Mouse (Mus musculus): ENCODE measurements around the gene Rnf130. TPM values are rescaled to one million over a fixed set of nuclear protein-coding genes. Genes with fewer than 3 reads are reported as not detected.

Rnf130 gene
- total and polyA plus RNA-seq, 3 experiments: not detected

DNA sequence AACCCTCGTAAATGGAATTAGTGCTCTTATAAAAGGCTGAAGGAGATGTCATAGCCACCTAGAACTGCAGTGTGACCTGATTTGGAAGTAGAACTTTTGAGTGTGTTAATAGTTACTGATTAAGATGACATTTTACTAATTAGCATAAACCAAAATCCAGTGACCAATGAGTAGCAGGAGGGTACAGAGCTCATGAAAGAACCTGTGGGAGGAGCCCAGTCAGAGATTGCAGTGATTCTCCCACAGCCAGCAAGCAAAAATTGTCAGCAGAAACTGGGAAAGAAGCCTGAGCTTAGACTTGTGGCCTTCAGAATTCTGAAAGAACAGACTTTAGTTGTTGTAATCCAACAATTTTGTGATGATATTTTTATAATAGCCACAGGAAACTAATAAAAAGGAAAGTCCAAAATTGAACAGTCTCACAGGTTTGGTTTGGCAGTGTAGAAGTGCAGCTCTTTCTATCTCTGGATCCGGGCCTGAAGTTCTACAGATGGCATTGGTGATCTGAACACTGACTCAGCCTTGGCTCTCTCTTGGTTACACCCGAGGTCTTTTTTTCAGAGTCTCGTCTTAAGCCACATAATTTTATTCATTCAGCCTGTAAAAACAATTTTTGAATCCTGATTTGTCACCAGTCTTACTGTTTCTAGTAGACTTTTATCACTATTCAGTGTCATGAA lies 11.8 kb downstream of the Rnf130 start:
- no peaks in the 10 kb centered on the region for H3K36me3 ChIP-seq (replicated peaks in 1 of 2; ENCODE audit: control insufficient read depth in 1 of 2, insufficient read depth in 1 of 2, low read length in 1 of 2)
- no peak overlapping the region for H3K4me3 ChIP-seq (replicated peaks in 1 of 3; ENCODE audit: low read depth in 2 of 3, low read length in 2 of 3, poor library complexity in 1 of 3)
- H3K79me2 ChIP-seq (replicated peaks; ENCODE audit: control insufficient read depth, extremely low read depth, insufficient read depth, poor library complexity, severe bottlenecking): no peaks in the 10 kb centered on the region; the same call in 1 of the 2 replicates
- H3K4me1 ChIP-seq (ENCODE audit: control insufficient read depth in 1 of 2, insufficient read depth in 2 of 2): peaks cover 0 to 8% of the 10 kb centered on the region in 2 experiments; a peak in 2 of 4 replicates
- in situ Hi-C loops (cut with MboI; ENCODE audit: low pct_ligation_motif_present, low pct_unique_long_range_greater_than_20kb, low sequenced_read_pairs): no loop called here
- H3K9ac ChIP-seq (ENCODE audit: insufficient read depth, low read depth): no peak overlapping the region
- H3K27me3 ChIP-seq (replicated peaks): no peaks in the 10 kb centered on the region
- TF ChIP-seq MAX (IDR thresholded peaks at IDR 0.05; ENCODE audit: low read length) (no peak), MAFK (IDR thresholded peaks at IDR 0.05; ENCODE audit: insufficient replicate concordance, low read length) (no peak), TBP (conservative IDR thresholded peaks at IDR 0.05; ENCODE audit: low read depth, low read length) (no peak), EP300 (IDR thresholded peaks at IDR 0.05; ENCODE audit: low read length) (no peak), CHD1 (IDR thresholded peaks at IDR 0.05; ENCODE audit: low read depth, low read length) (no peak), UBTF (IDR thresholded peaks at IDR 0.05; ENCODE audit: low read depth, low read length) (no peak), POLR2AphosphoS2 (IDR thresholded peaks at IDR 0.05; ENCODE audit: low read depth, low read length) (no peak), HCFC1 (IDR thresholded peaks at IDR 0.05; ENCODE audit: low read depth, low read length) (no peak), ZKSCAN1 (IDR thresholded peaks at IDR 0.05; ENCODE audit: borderline replicate concordance, low read depth, low read length) (no peak), E2F4 (IDR thresholded peaks at IDR 0.05; ENCODE audit: insufficient replicate concordance, low read depth, low read length) (no peak), NELFE (IDR thresholded peaks at IDR 0.05; ENCODE audit: low read depth, low read length) (no peak), MAZ (IDR thresholded peaks at IDR 0.05; ENCODE audit: low read depth, low read length) (no peak), JUND (conservative IDR thresholded peaks at IDR 0.05; ENCODE audit: low read depth, low read length) (no peak), SMC3 (IDR thresholded peaks at IDR 0.05; ENCODE audit: low read depth, low read length) (no peak), POLR2A (IDR thresholded peaks at IDR 0.05; ENCODE audit: low read depth, low read length) (no peak), NRF1 (IDR thresholded peaks at IDR 0.05; ENCODE audit: low read depth, low read length) (no peak), CTCF (conservative IDR thresholded peaks at IDR 0.05 in 1 of 2, IDR thresholded peaks at IDR 0.05 in 1 of 2; ENCODE audit: low read depth in 2 of 2, low read length in 2 of 2) (no peak)
- no peak overlapping the region for H3K27ac ChIP-seq (ENCODE audit: insufficient read depth, low read depth)
- no peaks in the 10 kb centered on the region for H3K9me3 ChIP-seq (replicated peaks; ENCODE audit: low read length)
- H3K4me2 ChIP-seq (ENCODE audit: insufficient read depth, low read depth, poor library complexity, severe bottlenecking): no peak overlapping the region
- dilution Hi-C loops (cut with MboI; ENCODE audit: extremely low pct_ligation_motif_present, extremely low pct_unique_long_range_greater_than_20kb, low sequenced_read_pairs): no loop called here
- DNase-seq (ENCODE audit: extremely low read depth): no peak

DNA sequence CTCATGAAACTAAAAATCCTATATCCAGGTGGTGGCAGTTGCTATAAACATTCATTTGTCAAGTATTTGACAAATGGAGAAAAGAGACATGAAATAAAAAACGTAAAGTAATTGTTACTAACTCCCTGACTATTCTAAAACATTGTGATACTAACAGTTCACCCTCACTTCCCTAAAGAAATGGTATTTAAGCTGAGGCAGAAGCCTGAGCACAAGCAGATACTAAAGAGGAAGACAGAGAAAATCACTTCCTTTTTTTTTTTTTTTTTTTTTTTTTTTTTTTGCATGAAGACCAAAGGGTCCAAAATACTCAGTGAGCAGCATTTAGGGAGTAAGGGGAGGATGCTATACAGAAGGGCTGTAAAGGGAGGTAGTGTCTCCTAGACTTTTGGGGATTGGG lies 13.6 kb downstream of the Rnf130 start:
- dilution Hi-C loops (cut with MboI; ENCODE audit: extremely low pct_ligation_motif_present, extremely low pct_unique_long_range_greater_than_20kb, low sequenced_read_pairs): no loop called here
- no peaks in the 10 kb centered on the region; the same call in 1 of the 2 replicates for H3K79me2 ChIP-seq (replicated peaks; ENCODE audit: control insufficient read depth, extremely low read depth, insufficient read depth, poor library complexity, severe bottlenecking)
- in situ Hi-C loops (cut with MboI; ENCODE audit: low pct_ligation_motif_present, low pct_unique_long_range_greater_than_20kb, low sequenced_read_pairs): no loop called here
- no peaks in the 10 kb centered on the region for H3K9me3 ChIP-seq (replicated peaks; ENCODE audit: low read length)
- H3K36me3 ChIP-seq (replicated peaks in 1 of 2; ENCODE audit: control insufficient read depth in 1 of 2, insufficient read depth in 1 of 2, low read length in 1 of 2): no peaks in the 10 kb centered on the region
- no peak overlapping the region for H3K4me3 ChIP-seq (replicated peaks in 1 of 3; ENCODE audit: low read depth in 2 of 3, low read length in 2 of 3, poor library complexity in 1 of 3)
- H3K4me2 ChIP-seq (ENCODE audit: insufficient read depth, low read depth, poor library complexity, severe bottlenecking): no peak overlapping the region
- peak; percentile 84 for TF ChIP-seq ZNF384 (IDR thresholded peaks at IDR 0.05; ENCODE audit: low read depth, low read length)
- TF ChIP-seq TCF12 (IDR thresholded peaks at IDR 0.05; ENCODE audit: low read depth, low read length): no peak
- no peak for TF ChIP-seq USF2 (conservative IDR thresholded peaks at IDR 0.05; ENCODE audit: low read depth, low read length)
- peak; percentile 34; the same call in 1 of the 2 replicates for TF ChIP-seq EP300 (IDR thresholded peaks at IDR 0.05; ENCODE audit: low read length)
- TF ChIP-seq SMC3 (IDR thresholded peaks at IDR 0.05; ENCODE audit: low read depth, low read length): no peak
- TF ChIP-seq CTCF (conservative IDR thresholded peaks at IDR 0.05 in 1 of 2, IDR thresholded peaks at IDR 0.05 in 1 of 2; ENCODE audit: low read depth in 2 of 2, low read length in 2 of 2): no peak
- no peak for TF ChIP-seq ELF1 (IDR thresholded peaks at IDR 0.05; ENCODE audit: low read depth, low read length)
- TF ChIP-seq ETS1 (conservative IDR thresholded peaks at IDR 0.05; ENCODE audit: low read depth, low read length): no peak
- no peak for TF ChIP-seq PAX5 (IDR thresholded peaks at IDR 0.05; ENCODE audit: low read length)
- TF ChIP-seq NELFE (IDR thresholded peaks at IDR 0.05; ENCODE audit: low read depth, low read length): no peak
- TF ChIP-seq CHD2 (IDR thresholded peaks at IDR 0.05; ENCODE audit: low read length): no peak
- H3K4me1 ChIP-seq (ENCODE audit: control insufficient read depth in 1 of 2, insufficient read depth in 2 of 2): peaks cover 0 to 12% of the 10 kb centered on the region in 2 experiments; a peak in 2 of 4 replicates
- H3K27ac ChIP-seq (ENCODE audit: insufficient read depth, low read depth): no peak overlapping the region
- no peak overlapping the region for H3K9ac ChIP-seq (ENCODE audit: insufficient read depth, low read depth)
- peaks cover 2% of the 10 kb centered on the region for H3K27me3 ChIP-seq (replicated peaks)
- peak; percentile 26 for DNase-seq (ENCODE audit: extremely low read depth)
